Mouse (Mus musculus): ENCODE data around the gene Tox3.

DNA sequence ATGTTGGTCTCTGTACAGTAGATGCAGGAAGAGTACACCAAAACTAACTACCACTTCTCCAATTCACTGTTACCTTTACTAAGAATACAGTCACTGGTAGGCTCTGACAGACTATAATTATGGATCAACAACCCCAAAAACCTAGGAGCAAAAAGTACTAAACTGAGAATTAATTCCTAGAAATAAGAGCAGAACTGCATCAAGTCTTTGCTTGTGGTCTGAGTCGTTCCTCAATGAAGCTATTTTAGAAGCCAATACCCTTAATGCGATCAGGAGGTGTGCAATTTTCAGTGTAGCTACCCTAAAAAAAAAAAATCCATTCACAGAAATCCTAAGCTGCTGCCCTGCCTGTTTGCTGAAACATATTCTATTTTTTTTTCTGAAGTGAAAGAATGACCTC is 4.8 kb upstream of the Tox3 start:
- TF ChIP-seq CTCF (IDR thresholded peaks at IDR 0.05; ENCODE audit: low read depth, low read length) (no peak), POLR2A (IDR thresholded peaks at IDR 0.05; ENCODE audit: borderline replicate concordance, low read depth, low read length) (no peak)
